Mouse (Mus musculus): ENCODE measurements around the gene Rhpn2. TPM values are rescaled to one million over a fixed set of nuclear protein-coding genes. Genes with fewer than 3 reads are reported as not detected.

The Rhpn2 gene
- polyA plus RNA-seq, 1 experiment: 2.2 TPM

DNA sequence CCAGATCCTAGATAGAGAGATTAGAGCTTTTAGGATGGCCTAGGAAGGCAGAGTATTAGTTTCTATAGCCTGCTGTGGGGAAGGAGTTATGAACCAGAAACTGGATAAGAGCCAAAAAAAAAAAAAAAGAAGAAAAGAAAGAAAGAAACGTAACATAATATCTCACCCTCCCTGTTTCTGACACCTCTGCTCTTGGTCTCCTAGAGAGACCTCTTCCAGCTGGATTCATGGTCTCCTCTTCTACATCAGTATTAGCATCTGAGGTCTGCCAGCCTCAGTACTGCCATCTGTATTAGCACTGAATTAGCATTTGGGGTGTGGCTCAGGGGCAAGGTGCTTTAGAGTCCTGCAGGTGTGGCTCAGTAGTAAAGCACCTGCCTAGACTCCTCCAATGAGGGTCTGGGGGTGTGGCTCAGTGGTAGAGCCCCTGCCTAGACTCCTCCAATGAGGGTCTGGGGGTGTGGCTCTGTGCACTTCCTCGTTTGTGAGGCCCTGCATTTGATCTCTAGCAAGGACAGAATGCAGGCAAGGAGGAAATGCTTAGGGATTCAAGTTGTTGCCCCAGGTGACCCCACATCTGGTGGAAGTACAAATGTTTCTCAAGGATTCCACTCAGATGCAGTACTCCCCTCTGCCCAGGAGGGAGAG, 48.9 kb downstream of the Rhpn2 start:
- H3K27me3 ChIP-seq (ENCODE audit: control insufficient read depth, insufficient read depth, insufficient read length): no peaks in the 10 kb centered on the region
- no peaks in the 10 kb centered on the region for H3K79me2 ChIP-seq (ENCODE audit: control insufficient read depth, insufficient read depth)
- TF ChIP-seq FOSL1 (IDR thresholded peaks at IDR 0.05; ENCODE audit: insufficient read depth, low read length, poor library complexity, severe bottlenecking): no peak
- no peak for TF ChIP-seq MYOD1 (IDR thresholded peaks at IDR 0.05; ENCODE audit: control insufficient read depth, insufficient read length, low read depth)
- no peak for TF ChIP-seq CEBPB (IDR thresholded peaks at IDR 0.05; ENCODE audit: low read depth)
- H3K79me3 ChIP-seq (ENCODE audit: low read depth): no peaks in the 10 kb centered on the region
- no peak overlapping the region for H3K4me3 ChIP-seq (ENCODE audit: insufficient read depth, poor library complexity, severe bottlenecking)
- H3K36me3 ChIP-seq (ENCODE audit: control insufficient read depth, insufficient read depth): no peaks in the 10 kb centered on the region
- no peak overlapping the region for H3ac ChIP-seq (ENCODE audit: control insufficient read depth, insufficient read length, low read depth)

DNA sequence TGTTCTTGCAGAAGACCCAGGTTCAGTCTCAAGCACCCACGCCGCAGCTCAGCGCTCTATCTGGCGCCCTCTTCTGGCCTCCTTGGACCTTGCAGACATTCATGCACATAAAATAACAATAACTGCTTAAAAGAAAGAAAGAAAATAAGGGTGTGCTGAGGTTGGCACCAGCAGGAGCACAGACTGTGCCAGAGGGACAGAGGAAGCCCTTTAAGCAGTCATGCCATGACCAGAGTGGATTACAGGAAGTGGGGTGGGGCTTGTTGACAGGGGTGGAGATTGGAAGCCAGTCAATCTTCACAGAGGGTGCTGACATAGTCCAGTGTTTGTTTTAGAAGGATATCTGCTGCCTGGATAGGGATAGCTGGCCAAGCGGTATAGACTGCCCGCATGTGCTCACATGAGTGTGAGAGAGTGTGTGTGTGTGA, 52.6 kb downstream of the Rhpn2 start:
- Histone ChIP-seq H3ac (ENCODE audit: control insufficient read depth, insufficient read length, low read depth) (no peak overlapping the region), H3K79me3 (ENCODE audit: low read depth) (no peaks in the 10 kb centered on the region), H3K36me3 (ENCODE audit: control insufficient read depth, insufficient read depth) (peaks cover 2% of the 10 kb centered on the region), H3K79me2 (ENCODE audit: control insufficient read depth, insufficient read depth) (no peaks in the 10 kb centered on the region), H3K4me3 (ENCODE audit: insufficient read depth, poor library complexity, severe bottlenecking) (no peak overlapping the region), H3K27me3 (ENCODE audit: control insufficient read depth, insufficient read depth, insufficient read length) (no peaks in the 10 kb centered on the region)
- TF ChIP-seq CEBPB (IDR thresholded peaks at IDR 0.05; ENCODE audit: low read depth): no peak
- no peak for TF ChIP-seq CTCF (IDR thresholded peaks at IDR 0.05; ENCODE audit: control insufficient read depth, insufficient read depth, insufficient read length)
- no peak for TF ChIP-seq MYOG (IDR thresholded peaks at IDR 0.05; ENCODE audit: control insufficient read depth, extremely low read depth, insufficient read length)
- no peak for TF ChIP-seq USF1 (IDR thresholded peaks at IDR 0.05; ENCODE audit: low read depth)
- TF ChIP-seq MYOD1 (IDR thresholded peaks at IDR 0.05; ENCODE audit: control insufficient read depth, insufficient read length, low read depth): no peak
- TF ChIP-seq MAX (IDR thresholded peaks at IDR 0.05): no peak
- TF ChIP-seq FOSL1 (IDR thresholded peaks at IDR 0.05; ENCODE audit: insufficient read depth, low read length, poor library complexity, severe bottlenecking): no peak

GRCm38 (mm10) chr7:35388694-35389093, 54.7 kb downstream of the Rhpn2 start:
- no peak for TF ChIP-seq USF1 (IDR thresholded peaks at IDR 0.05; ENCODE audit: low read depth)
- TF ChIP-seq CTCF (IDR thresholded peaks at IDR 0.05; ENCODE audit: control insufficient read depth, insufficient read depth, insufficient read length): no peak
- TF ChIP-seq CEBPB (IDR thresholded peaks at IDR 0.05; ENCODE audit: low read depth): no peak
- no peak for TF ChIP-seq MAX (IDR thresholded peaks at IDR 0.05)
- no peak for TF ChIP-seq MYOD1 (IDR thresholded peaks at IDR 0.05; ENCODE audit: control insufficient read depth, insufficient read length, low read depth)
- Histone ChIP-seq H3K36me3 (ENCODE audit: control insufficient read depth, insufficient read depth) (peaks cover 11% of the 10 kb centered on the region), H3K4me3 (ENCODE audit: insufficient read depth, poor library complexity, severe bottlenecking) (no peak overlapping the region), H3K27me3 (ENCODE audit: control insufficient read depth, insufficient read depth, insufficient read length) (no peaks in the 10 kb centered on the region), H3K79me2 (ENCODE audit: control insufficient read depth, insufficient read depth) (no peaks in the 10 kb centered on the region), H3ac (ENCODE audit: control insufficient read depth, insufficient read length, low read depth) (no peak overlapping the region), H3K79me3 (ENCODE audit: low read depth) (no peaks in the 10 kb centered on the region)

DNA sequence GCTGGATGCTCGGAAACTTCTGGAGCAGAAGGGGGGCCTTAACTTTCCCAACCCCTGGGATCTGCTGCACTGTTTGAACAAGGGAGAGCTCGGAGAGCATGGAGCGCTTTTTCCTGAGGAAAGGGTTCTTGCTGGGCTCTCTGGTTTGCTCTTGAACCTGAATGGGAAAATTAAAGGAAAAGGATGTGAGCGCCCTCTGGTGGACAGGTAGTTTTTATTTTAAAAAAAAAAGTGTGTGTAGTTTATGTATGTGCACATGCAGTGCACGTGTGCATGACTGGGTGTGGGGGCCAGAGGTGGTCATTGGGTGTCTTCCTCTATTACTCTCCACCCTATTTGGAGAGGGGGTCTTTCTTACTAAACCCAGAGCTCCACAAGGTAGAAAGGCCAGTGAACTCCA, 59.0 kb downstream of the Rhpn2 start:
- Histone ChIP-seq H3ac (ENCODE audit: control insufficient read depth, insufficient read length, low read depth) (no peak overlapping the region), H3K27me3 (ENCODE audit: control insufficient read depth, insufficient read depth, insufficient read length) (no peaks in the 10 kb centered on the region), H3K79me3 (ENCODE audit: low read depth) (peaks cover 13% of the 10 kb centered on the region), H3K4me3 (ENCODE audit: insufficient read depth, poor library complexity, severe bottlenecking) (no peak overlapping the region), H3K36me3 (ENCODE audit: control insufficient read depth, insufficient read depth) (peaks cover 21% of the 10 kb centered on the region), H3K79me2 (ENCODE audit: control insufficient read depth, insufficient read depth) (peaks cover 26% of the 10 kb centered on the region)
- TF ChIP-seq MYOG (IDR thresholded peaks at IDR 0.05; ENCODE audit: control insufficient read depth, extremely low read depth, insufficient read length) (no peak), MYOD1 (IDR thresholded peaks at IDR 0.05; ENCODE audit: control insufficient read depth, insufficient read length, low read depth) (no peak), CTCF (IDR thresholded peaks at IDR 0.05; ENCODE audit: control insufficient read depth, insufficient read depth, insufficient read length) (no peak), MAX (IDR thresholded peaks at IDR 0.05) (no peak), CEBPB (IDR thresholded peaks at IDR 0.05; ENCODE audit: low read depth) (no peak)

- Histone ChIP-seq H3K27me3 (ENCODE audit: control insufficient read depth, insufficient read depth, insufficient read length) (no peaks in the 10 kb centered on the region), H3K79me3 (ENCODE audit: low read depth) (peaks cover 14% of the 10 kb centered on the region), H3K36me3 (ENCODE audit: control insufficient read depth, insufficient read depth) (peaks cover 21% of the 10 kb centered on the region), H3K79me2 (ENCODE audit: control insufficient read depth, insufficient read depth) (peaks cover 29% of the 10 kb centered on the region), H3ac (ENCODE audit: control insufficient read depth, insufficient read length, low read depth) (peak overlapping the region; percentile 72), H3K4me3 (ENCODE audit: insufficient read depth, poor library complexity, severe bottlenecking) (peak overlapping the region; percentile 75)
- TF ChIP-seq FOSL1 (IDR thresholded peaks at IDR 0.05; ENCODE audit: insufficient read depth, low read length, poor library complexity, severe bottlenecking): no peak
- TF ChIP-seq MYOG (IDR thresholded peaks at IDR 0.05; ENCODE audit: control insufficient read depth, extremely low read depth, insufficient read length): no peak
- no peak for TF ChIP-seq MAX (IDR thresholded peaks at IDR 0.05)
- no peak for TF ChIP-seq CTCF (IDR thresholded peaks at IDR 0.05; ENCODE audit: control insufficient read depth, insufficient read depth, insufficient read length)
- TF ChIP-seq USF1 (IDR thresholded peaks at IDR 0.05; ENCODE audit: low read depth): no peak
- no peak for TF ChIP-seq MYOD1 (IDR thresholded peaks at IDR 0.05; ENCODE audit: control insufficient read depth, insufficient read length, low read depth)
- TF ChIP-seq CEBPB (IDR thresholded peaks at IDR 0.05; ENCODE audit: low read depth): no peak
These were observed 61.9 kb downstream of the Rhpn2 start for GRCm38 (mm10) chr7:35395734-35396456.
